Mouse (Mus musculus) heart, postnatal 0 days (tissue): ENCODE results near the gene Plcb4. TPM values are rescaled to one million over a fixed set of nuclear protein-coding genes. Genes with fewer than 3 reads are reported as not detected.

Experiments used
- ATAC-seq: fragments of 200-750 bp; cut with Nextera tagmentation; 2 replicates; pipeline ENCODE4 v1.8.0; 2017; ENCODE audit warnings: low read depth, moderate number of reproducible peaks, moderate library complexity; ENCODE audit not compliant: insufficient read depth
- DNase-seq: peaks from one replicate; pipeline ENCODE4 v3.0.0-alpha.2; 2016; ENCODE audit warnings: low spot score
- H3K27ac ChIP-seq: fragments of 300-500 bp; sonication (generic); 2 replicates; pipeline ENCODE4 v1.5.1; 2014; ENCODE audit warnings: low read depth, mild to moderate bottlenecking
- H3K27me3 ChIP-seq: fragments of 300-500 bp; sonication (generic); 2 replicates; pipeline ENCODE4 v1.6.1; 2014; ENCODE audit warnings: low read length, mixed read lengths; ENCODE audit not compliant: control insufficient read depth, insufficient read depth
- H3K36me3 ChIP-seq: fragments of 300-500 bp; sonication (generic); replicated peaks from 2 replicates; pipeline ENCODE4 v1.6.1; 2014; ENCODE audit warnings: low read length, mixed read lengths; ENCODE audit not compliant: control insufficient read depth, insufficient read depth
- H3K4me1 ChIP-seq: fragments of 300-500 bp; sonication (generic); 2 replicates; pipeline ENCODE4 v1.6.1; 2014; ENCODE audit warnings: antibody characterized with exemption; ENCODE audit not compliant: control insufficient read depth, insufficient read depth
- H3K4me2 ChIP-seq: fragments of 300-500 bp; sonication (generic); 2 replicates; pipeline ENCODE4 v1.6.1; 2014; ENCODE audit warnings: low read depth, mild to moderate bottlenecking, low read length, moderate library complexity
- H3K4me3 ChIP-seq: fragments of 300-500 bp; sonication (generic); 2 replicates; pipeline ENCODE4 v1.5.1; 2014; ENCODE audit warnings: low read depth, low read length
- H3K9ac ChIP-seq: fragments of 300-500 bp; sonication (generic); replicated peaks from 2 replicates; pipeline ENCODE4 v1.6.1; 2014; ENCODE audit warnings: low read depth, low read length, mixed read lengths
- H3K9me3 ChIP-seq: fragments of 300-500 bp; sonication (generic); replicated peaks from 2 replicates; pipeline ENCODE4 v1.6.1; 2016; ENCODE audit warnings: low read length; ENCODE audit not compliant: control insufficient read depth
- CTCF ChIP-seq: IDR thresholded peaks from 2 replicates; pipeline ENCODE4 v1.5.1; 2016; ENCODE audit warnings: antibody characterized with exemption, control low read depth, low read depth
- EP300 ChIP-seq: IDR thresholded peaks from 2 replicates; pipeline ENCODE4 v1.6.1; 2016; ENCODE audit warnings: antibody characterized with exemption, low read depth
- WGBS: fragments of 180-500 bp; shearing (Covaris S2); extraction: QIAGEN DNeasy Blood & Tissue Kit; methylation state at CpG from one replicate; pipeline ENCODE4 v1.1.7; 2014; 5-methylcytosine and 5-hydroxymethylcytosine counted together
- polyA plus RNA-seq: library from polyadenylated mRNA; unstranded; fragments of >200 nt; fragmentation: Nextera tagmentation; extraction: Ambion mirVana; gene quantifications from 2 replicates; pipeline ENCODE4 v1.2.1, GENCODE M21; 2015
- total RNA-seq: library from RNA; depleted of rRNA; stranded (reverse); fragments of >200 nt; gene quantifications from 2 replicates; pipeline ENCODE4 v1.2.3, GENCODE M21; 2014; ENCODE audit warnings: low replicate concordance

The Plcb4 gene
- total and polyA plus RNA-seq, 2 experiments from 2014 or later, result 34.7 to 57.0 TPM

DNA sequence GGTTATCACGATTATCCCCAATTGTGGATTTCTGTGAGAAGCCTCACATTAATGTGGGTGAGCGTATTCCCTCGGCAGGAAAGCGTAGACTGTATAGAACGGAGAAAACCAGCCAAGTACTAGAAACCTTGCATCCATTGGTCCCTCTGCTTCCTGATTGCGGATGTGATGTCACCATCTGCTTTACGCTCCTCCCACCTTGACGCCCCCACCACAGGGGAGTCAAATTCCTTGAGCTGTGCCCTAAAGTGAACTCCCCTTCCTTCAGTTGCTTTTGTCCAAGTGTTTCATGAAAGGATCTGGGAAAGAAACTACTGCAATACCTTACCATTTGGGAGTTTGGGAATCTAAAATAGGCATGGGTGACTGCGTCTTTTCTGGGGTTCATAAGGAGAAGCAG is 111.4 kb downstream of the Plcb4 start:
- ATAC-seq, result no peak
- 90% methylated on average over 9 of the region's 9 CpGs for WGBS
- Histone ChIP-seq H3K4me3 (no peak overlapping the region), H3K4me2 (no peak overlapping the region), H3K4me1 (peaks cover 40% of the 10 kb centered on the region), H3K27ac (no peak overlapping the region), H3K9ac (no peak overlapping the region), H3K9me3 (no peaks in the 10 kb centered on the region), H3K36me3 (no peaks in the 10 kb centered on the region), H3K27me3 (no peaks in the 10 kb centered on the region)
- no peak for TF ChIP-seq EP300
- no peak for TF ChIP-seq CTCF
- DNase-seq, result no peak

DNA sequence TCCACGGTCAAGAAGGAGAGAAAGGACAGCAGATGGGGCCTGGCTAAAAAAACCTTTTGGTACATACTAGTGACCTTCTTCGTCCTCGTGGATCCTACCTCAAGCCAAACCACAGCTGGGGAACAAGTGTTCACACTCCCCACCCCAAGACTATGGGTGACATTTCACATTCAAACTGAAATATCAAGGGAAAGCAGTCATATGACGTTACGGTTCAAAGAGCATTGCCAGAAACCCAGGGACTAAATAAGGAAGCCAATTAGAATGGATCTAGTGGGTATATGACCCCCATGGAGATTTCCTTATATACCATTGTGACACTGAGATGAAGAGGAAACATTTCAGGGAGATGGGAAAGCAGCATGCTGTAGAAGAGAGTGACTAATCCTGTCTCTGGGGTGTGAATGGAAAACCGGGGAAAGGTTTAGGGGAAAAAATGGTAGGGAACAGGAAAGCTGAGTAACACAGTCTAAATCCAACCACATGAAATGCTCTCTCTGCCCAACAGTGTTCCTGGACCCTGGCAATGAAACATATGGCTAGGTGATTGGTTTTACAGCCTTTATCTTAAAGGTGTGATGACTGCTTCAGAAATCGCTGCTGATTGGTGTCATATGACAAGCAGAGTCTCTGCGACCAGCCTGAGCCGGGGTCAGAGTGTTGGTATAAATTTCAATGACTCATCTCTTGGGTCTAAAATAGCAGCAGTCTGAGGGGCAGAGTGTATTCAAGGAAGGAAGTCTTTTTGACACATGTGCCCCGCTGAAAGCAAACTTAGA is 114.6 kb downstream of the Plcb4 start:
- DNase-seq (peak; percentile 69), ATAC-seq (peak; percentile 73)
- Histone ChIP-seq H3K9me3 (no peaks in the 10 kb centered on the region), H3K4me1 (peaks cover 21% of the 10 kb centered on the region), H3K27ac (peak overlapping the region; percentile 72), H3K4me2 (peak overlapping the region; percentile 24), H3K4me3 (no peak overlapping the region), H3K27me3 (no peaks in the 10 kb centered on the region), H3K9ac (no peak overlapping the region), H3K36me3 (no peaks in the 10 kb centered on the region)
- TF ChIP-seq EP300, result no peak
- no peak for TF ChIP-seq CTCF
- WGBS, result 28% methylated on average over 10 of the region's 10 CpGs

DNA sequence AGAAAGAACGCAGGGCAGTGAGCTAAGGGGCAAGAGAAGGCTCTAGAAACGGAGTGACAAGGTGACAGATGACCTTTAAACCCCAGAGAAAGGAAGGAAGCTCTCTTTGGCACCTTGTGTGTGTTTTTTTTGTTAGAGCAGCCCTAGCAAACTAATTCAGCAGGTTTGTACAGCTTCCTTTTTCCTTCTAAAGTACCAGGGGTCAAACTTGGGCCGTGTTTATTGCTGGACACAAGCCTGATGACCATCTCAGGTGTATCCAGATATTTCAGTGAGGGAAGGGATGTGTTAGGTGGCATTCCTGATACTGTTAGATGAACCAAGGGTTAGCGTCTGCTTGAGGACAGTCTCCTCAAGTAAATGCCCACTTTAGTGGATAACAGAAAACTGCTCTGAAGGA is 116.2 kb downstream of the Plcb4 start:
- Histone ChIP-seq H3K4me2 (no peak overlapping the region), H3K4me3 (no peak overlapping the region), H3K27ac (no peak overlapping the region), H3K27me3 (no peaks in the 10 kb centered on the region), H3K4me1 (peaks cover 21% of the 10 kb centered on the region), H3K36me3 (no peaks in the 10 kb centered on the region), H3K9me3 (no peaks in the 10 kb centered on the region), H3K9ac (no peak overlapping the region)
- TF ChIP-seq EP300 (no peak), CTCF (no peak)
- WGBS, result 79% methylated on average over 4 of the region's 4 CpGs
- no peak for ATAC-seq
- DNase-seq, result no peak

DNA sequence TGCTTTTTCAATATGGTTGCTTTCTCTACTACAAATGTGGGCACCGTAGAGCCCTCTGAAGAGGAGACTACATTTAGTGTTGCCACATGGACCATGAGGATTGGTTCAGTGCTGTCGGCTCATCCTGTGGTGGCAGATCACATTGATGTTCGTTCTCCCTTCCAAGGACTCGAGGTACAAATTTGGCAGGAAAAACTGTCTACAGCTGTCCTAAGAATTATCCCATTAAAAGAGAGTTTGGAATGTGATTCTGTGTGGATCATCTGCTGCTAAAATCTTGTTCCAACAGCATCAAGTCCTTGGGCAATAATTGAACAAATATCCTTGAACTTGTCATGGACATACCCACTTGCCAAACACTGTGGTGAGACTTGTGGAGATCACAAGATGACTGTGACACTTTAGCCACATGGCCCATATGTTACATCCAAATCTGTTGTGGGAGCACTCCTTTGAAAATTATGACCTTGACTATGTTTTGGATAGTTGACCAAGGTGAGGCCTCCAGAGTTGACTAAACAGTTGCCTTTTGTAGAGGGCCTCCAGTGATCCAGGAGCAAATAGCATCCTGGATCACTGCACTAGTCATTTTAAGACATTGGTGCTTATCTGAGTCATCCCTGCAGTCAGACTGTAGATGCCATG is 117.4 kb downstream of the Plcb4 start:
- Histone ChIP-seq H3K27ac (no peak overlapping the region), H3K9ac (no peak overlapping the region), H3K4me3 (no peak overlapping the region), H3K27me3 (no peaks in the 10 kb centered on the region), H3K9me3 (no peaks in the 10 kb centered on the region), H3K4me2 (no peak overlapping the region), H3K4me1 (peaks cover 21% of the 10 kb centered on the region), H3K36me3 (no peaks in the 10 kb centered on the region)
- 89% methylated on average over 4 of the region's 4 CpGs for WGBS
- ATAC-seq, result no peak
- DNase-seq, result no peak
- TF ChIP-seq CTCF (no peak), EP300 (no peak)

DNA sequence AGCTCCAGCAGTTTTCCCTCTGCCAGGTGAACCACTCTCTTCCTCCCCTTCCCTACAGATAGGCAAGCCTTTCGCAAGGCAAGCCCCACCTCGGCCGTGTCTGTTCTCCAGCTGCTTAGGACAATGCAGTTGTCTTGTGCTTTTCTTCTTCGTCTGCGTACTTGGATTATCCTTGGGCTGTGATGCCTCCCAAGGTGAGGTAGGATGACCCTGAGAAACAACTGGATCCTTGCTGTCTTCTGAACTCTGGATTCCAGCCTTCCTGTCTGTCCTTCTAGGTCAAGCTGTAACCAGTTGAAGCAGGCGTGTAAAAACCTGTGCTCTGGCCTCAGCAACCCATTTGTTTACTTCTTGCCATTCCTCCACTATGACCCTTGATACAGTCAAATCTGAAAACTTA is 122.6 kb downstream of the Plcb4 start:
- no peaks in the 10 kb centered on the region for H3K9me3 ChIP-seq
- DNase-seq, result no peak
- ATAC-seq, result no peak
- H3K4me1 ChIP-seq, result no peaks in the 10 kb centered on the region
- TF ChIP-seq EP300 (no peak), CTCF (no peak)
- H3K4me2 ChIP-seq, result no peak overlapping the region
- no peak overlapping the region for H3K4me3 ChIP-seq
- no peaks in the 10 kb centered on the region for H3K27me3 ChIP-seq
- no peak overlapping the region for H3K9ac ChIP-seq
- H3K27ac ChIP-seq, result no peak overlapping the region; the same call in 1 of the 2 replicates
- H3K36me3 ChIP-seq, result no peaks in the 10 kb centered on the region
- WGBS, result 78% methylated on average over 6 of the region's 6 CpGs
